Mouse (Mus musculus) urinary bladder, postnatal 36 days (tissue): ENCODE results near the gene Cdc25a.

Experiments
- DNase-seq, 2 experiments: peaks; one replicate each; pipeline ENCODE4 v3.0.0; 2022; ENCODE audit warnings: low spot score in 2 of 2, mixed read lengths in 1 of 2

The Cdc25a gene

DNA sequence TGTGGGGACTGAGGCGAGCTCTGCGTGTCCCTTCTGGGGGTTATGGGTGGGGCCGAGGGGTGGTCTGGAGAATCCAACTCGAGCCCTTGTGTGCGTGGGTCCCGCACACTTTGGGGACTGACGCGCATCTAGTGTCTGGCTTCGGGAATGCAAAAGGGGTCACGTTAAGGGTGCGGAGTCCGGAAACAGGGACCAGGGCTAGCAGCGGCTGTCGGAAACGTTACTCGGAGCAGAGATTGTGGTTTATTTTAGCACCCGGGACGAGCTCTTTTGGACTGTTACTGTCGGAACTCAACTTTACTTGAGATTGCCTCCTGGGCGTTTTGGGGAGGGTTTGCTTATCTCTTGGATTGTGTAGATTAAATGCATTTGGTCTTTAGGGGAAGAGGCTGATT, 57.0 kb downstream of the Cdc25a start:
- DNase-seq: peak in 1 of 2 experiments; percentile 12

DNA sequence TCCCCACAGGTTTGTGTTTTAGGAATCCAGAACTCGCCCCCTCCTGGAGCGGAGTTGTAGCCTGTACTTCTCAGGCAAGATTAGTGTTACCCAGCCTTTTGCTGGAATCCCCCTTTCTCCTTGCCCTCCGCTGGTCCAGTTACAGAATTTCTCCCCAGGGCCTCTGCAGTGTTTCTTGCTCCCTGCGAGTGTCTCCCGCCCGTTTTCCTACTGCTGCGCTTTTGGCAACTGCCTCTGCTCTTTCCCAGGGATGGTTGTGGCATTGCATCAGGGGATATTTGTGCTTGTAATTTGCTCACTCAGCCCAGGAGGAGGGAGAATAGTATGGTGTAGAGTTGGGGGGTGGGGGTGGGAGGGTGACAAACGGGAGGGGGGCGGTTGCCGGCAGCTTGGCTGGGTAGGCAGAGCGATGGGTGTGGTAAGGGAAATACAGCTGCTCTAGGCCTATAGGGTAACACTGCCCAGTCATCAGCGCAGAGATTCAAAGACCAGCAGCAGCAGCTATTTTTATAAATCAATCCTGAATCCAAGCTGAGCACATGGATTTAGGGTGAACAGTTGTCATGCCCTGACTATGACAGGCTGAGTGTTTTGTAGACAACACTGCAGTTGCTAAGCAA, 57.5 kb downstream of the Cdc25a start:
- peak; percentile 24 to 47 for DNase-seq

DNA sequence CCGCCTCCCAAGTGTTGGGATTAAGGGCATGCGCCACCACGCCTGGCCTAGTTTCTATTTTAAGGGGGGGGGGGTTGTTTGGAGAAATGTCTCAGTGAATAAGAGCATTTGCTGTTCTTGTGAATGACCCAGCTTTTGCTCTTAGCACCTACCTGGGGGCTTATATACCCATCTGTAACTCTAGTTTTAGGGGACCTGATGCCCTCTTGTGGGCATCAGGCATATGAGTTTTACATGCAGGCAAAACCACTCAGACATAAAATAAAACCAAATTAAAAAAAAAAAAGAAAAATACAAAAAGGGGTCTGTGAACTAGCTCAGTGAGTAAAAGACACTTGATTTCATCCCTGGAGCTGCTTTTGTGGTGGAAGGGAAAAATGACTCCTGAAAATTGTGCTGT, 64.0 kb downstream of the Cdc25a start:
- no peak for DNase-seq

DNA sequence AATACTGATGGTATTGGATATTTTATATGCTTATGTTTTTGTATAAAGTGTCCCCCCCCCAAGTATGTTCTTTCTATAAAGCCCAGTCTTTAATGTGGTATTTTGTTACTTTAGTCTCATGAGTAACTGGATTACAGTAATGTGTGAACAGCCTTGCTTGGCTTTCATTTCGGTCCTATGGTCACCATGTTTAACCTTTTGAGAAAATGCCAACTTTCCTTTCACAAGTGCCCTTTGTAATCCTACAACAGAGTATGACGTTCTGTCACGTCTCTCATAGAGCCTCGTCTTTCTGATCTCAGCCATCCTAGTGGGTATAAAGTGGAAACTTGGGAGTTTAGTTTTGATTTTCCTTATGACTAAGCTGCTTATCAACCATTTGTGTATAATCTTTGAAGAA, 67.4 kb downstream of the Cdc25a start:
- DNase-seq: no peak
